Mouse (Mus musculus): ENCODE results near the gene Sh2d1b2. TPM values are rescaled to one million over a fixed set of nuclear protein-coding genes. Genes with fewer than 3 reads are reported as not detected.

Gene Sh2d1b2
- polyA plus RNA-seq, 1 experiment = 0.36 TPM

- H3K4me1 ChIP-seq (ENCODE audit: control insufficient read depth, insufficient read depth, insufficient read length) = no peaks in the 10 kb centered on the region
- TF ChIP-seq CTCF (IDR thresholded peaks at IDR 0.05; ENCODE audit: extremely low read depth, insufficient read depth, insufficient read length, insufficient replicate concordance) = no peak
- TF ChIP-seq POLR2A (IDR thresholded peaks at IDR 0.05; ENCODE audit: low read depth, low read length) = no peak
- WGBS = 91% methylated on average over 15 of the region's 15 CpGs
- no peaks in the 10 kb centered on the region for H3K36me3 ChIP-seq (ENCODE audit: control insufficient read depth, insufficient read depth, low read length)
- no peak overlapping the region for H3K4me3 ChIP-seq (ENCODE audit: extremely low read depth, insufficient read depth, insufficient read length)
- no peaks in the 10 kb centered on the region for H3K27me3 ChIP-seq (ENCODE audit: control insufficient read depth, insufficient read depth, low read length)
- DNase-seq (ENCODE audit: low read depth in 1 of 2, low spot score in 2 of 2) = no peak
- H3K27ac ChIP-seq (ENCODE audit: insufficient read depth, low read length) = no peak overlapping the region
Measured at GRCm38 (mm10) chr1:170294786-170295570, 62.4 kb downstream of the Sh2d1b2 start.

GRCm38 (mm10) chr1:170299496-170299895 lies 66.9 kb downstream of the Sh2d1b2 start:
- Histone ChIP-seq H3K4me3 (ENCODE audit: extremely low read depth, insufficient read depth, insufficient read length) (no peak overlapping the region), H3K27ac (ENCODE audit: insufficient read depth, low read length) (no peak overlapping the region), H3K4me1 (ENCODE audit: control insufficient read depth, insufficient read depth, insufficient read length) (no peaks in the 10 kb centered on the region), H3K36me3 (ENCODE audit: control insufficient read depth, insufficient read depth, low read length) (no peaks in the 10 kb centered on the region), H3K27me3 (ENCODE audit: control insufficient read depth, insufficient read depth, low read length) (no peaks in the 10 kb centered on the region)
- TF ChIP-seq CTCF (IDR thresholded peaks at IDR 0.05; ENCODE audit: extremely low read depth, insufficient read depth, insufficient read length, insufficient replicate concordance) (no peak), POLR2A (IDR thresholded peaks at IDR 0.05; ENCODE audit: low read depth, low read length) (no peak)
- 29% methylated on average over 4 of the region's 4 CpGs for WGBS
- DNase-seq (ENCODE audit: low read depth in 1 of 2, low spot score in 2 of 2) = no peak

- no peak overlapping the region for H3K4me3 ChIP-seq (ENCODE audit: extremely low read depth, insufficient read depth, insufficient read length)
- no peak for DNase-seq (ENCODE audit: low read depth in 1 of 2, low spot score in 2 of 2)
- no peaks in the 10 kb centered on the region for H3K4me1 ChIP-seq (ENCODE audit: control insufficient read depth, insufficient read depth, insufficient read length)
- TF ChIP-seq CTCF (IDR thresholded peaks at IDR 0.05; ENCODE audit: extremely low read depth, insufficient read depth, insufficient read length, insufficient replicate concordance) (no peak), POLR2A (IDR thresholded peaks at IDR 0.05; ENCODE audit: low read depth, low read length) (no peak)
- H3K36me3 ChIP-seq (ENCODE audit: control insufficient read depth, insufficient read depth, low read length) = no peaks in the 10 kb centered on the region
- H3K27ac ChIP-seq (ENCODE audit: insufficient read depth, low read length) = no peak overlapping the region
- WGBS = 94% methylated on average over 9 of the region's 9 CpGs
- no peaks in the 10 kb centered on the region for H3K27me3 ChIP-seq (ENCODE audit: control insufficient read depth, insufficient read depth, low read length)
Measured at GRCm38 (mm10) chr1:170301686-170302085, 69.1 kb downstream of the Sh2d1b2 start.

GRCm38 (mm10) chr1:170302456-170302855 lies 69.9 kb downstream of the Sh2d1b2 start:
- no peak overlapping the region for H3K4me3 ChIP-seq (ENCODE audit: extremely low read depth, insufficient read depth, insufficient read length)
- no peak overlapping the region for H3K27ac ChIP-seq (ENCODE audit: insufficient read depth, low read length)
- TF ChIP-seq POLR2A (IDR thresholded peaks at IDR 0.05; ENCODE audit: low read depth, low read length) (no peak), CTCF (IDR thresholded peaks at IDR 0.05; ENCODE audit: extremely low read depth, insufficient read depth, insufficient read length, insufficient replicate concordance) (no peak)
- H3K36me3 ChIP-seq (ENCODE audit: control insufficient read depth, insufficient read depth, low read length) = no peaks in the 10 kb centered on the region
- 89% methylated on average over 6 of the region's 6 CpGs for WGBS
- DNase-seq (ENCODE audit: low read depth in 1 of 2, low spot score in 2 of 2) = no peak
- no peaks in the 10 kb centered on the region for H3K27me3 ChIP-seq (ENCODE audit: control insufficient read depth, insufficient read depth, low read length)
- H3K4me1 ChIP-seq (ENCODE audit: control insufficient read depth, insufficient read depth, insufficient read length) = no peaks in the 10 kb centered on the region

GRCm38 (mm10) chr1:170303103-170303502 lies 70.6 kb downstream of the Sh2d1b2 start:
- no peaks in the 10 kb centered on the region for H3K27me3 ChIP-seq (ENCODE audit: control insufficient read depth, insufficient read depth, low read length)
- no peak for DNase-seq (ENCODE audit: low read depth in 1 of 2, low spot score in 2 of 2)
- no peak overlapping the region for H3K27ac ChIP-seq (ENCODE audit: insufficient read depth, low read length)
- H3K4me3 ChIP-seq (ENCODE audit: extremely low read depth, insufficient read depth, insufficient read length) = no peak overlapping the region
- H3K36me3 ChIP-seq (ENCODE audit: control insufficient read depth, insufficient read depth, low read length) = no peaks in the 10 kb centered on the region
- 94% methylated on average over 6 of the region's 6 CpGs for WGBS
- no peaks in the 10 kb centered on the region for H3K4me1 ChIP-seq (ENCODE audit: control insufficient read depth, insufficient read depth, insufficient read length)
- TF ChIP-seq CTCF (IDR thresholded peaks at IDR 0.05; ENCODE audit: extremely low read depth, insufficient read depth, insufficient read length, insufficient replicate concordance) (no peak), POLR2A (IDR thresholded peaks at IDR 0.05; ENCODE audit: low read depth, low read length) (no peak)

Other genes starting within 250 kb of the Sh2d1b2 start
- gene Ddr2, start 122.0 kb upstream of the Sh2d1b2 start, polyA plus RNA-seq (2012; rRNA removed) = 2.3 and 2.4 TPM in 2 replicates
- gene Uap1, start 57.8 kb upstream of the Sh2d1b2 start, polyA plus RNA-seq (2012; rRNA removed) = 6.8 TPM in 2 replicates
- gene Uhmk1, start 17.4 kb upstream of the Sh2d1b2 start, polyA plus RNA-seq (2012; rRNA removed) = 8.6 and 9.1 TPM in 2 replicates
- 2.1 and 3.0 TPM in 2 replicates for gene Sh2d1b1, start 44.6 kb downstream of the Sh2d1b2 start, polyA plus RNA-seq (2012; rRNA removed)
- 3.9 and 4.7 TPM in 2 replicates for gene Gm7694, start 73.6 kb downstream of the Sh2d1b2 start, polyA plus RNA-seq (2012; rRNA removed)
- gene Spata46, start 76.1 kb downstream of the Sh2d1b2 start, polyA plus RNA-seq (2012; rRNA removed) = not detected in 2 replicates